Mouse (Mus musculus) thymus, adult 2 months (tissue): ENCODE measurements around the gene Pofut1.

ENCODE experiments used
- CTCF ChIP-seq: fragments of 200-500 bp; IDR thresholded peaks from 2 replicates; pipeline ENCODE4 v1.5.1; 2012; ENCODE audit warnings: mild to moderate bottlenecking, control low read depth, low read length, moderate library complexity, borderline replicate concordance; ENCODE audit not compliant: control insufficient read depth, poor library complexity, insufficient read depth; ENCODE audit errors: extremely low read depth
- POLR2A ChIP-seq: fragments of 200-500 bp; IDR thresholded peaks from 2 replicates; pipeline ENCODE4 v1.6.1; 2012; ENCODE audit warnings: mild to moderate bottlenecking, low read length, control low read depth, moderate library complexity; ENCODE audit not compliant: control insufficient read depth, poor library complexity, insufficient read depth; ENCODE audit errors: extremely low read depth

GRCm38 (mm10) chr2:153214771-153215259 lies 26.5 kb upstream of the Pofut1 start:
- TF ChIP-seq CTCF = no peak
- no peak for TF ChIP-seq POLR2A
